In genomic region chr10:96871559-96872160, GRCm38 (mm10) we compare ENCODE assay signal across 18 mouse cellular contexts.
DNase-seq lines count a peak whose midpoint lies in the region; ATAC-seq and TF ChIP-seq lines count a peak whose summit lies in the region.
"Had no signal": no experiment of that assay in that cellular context is flagged by ENCODE, and none has a peak within 500 bp of the region (broad histone marks: within the 10 kb centered on the region; RNA-seq: fewer than 3 reads in every experiment).

No protein-coding gene starts in this region.

- 48% methylated on average over 7 of the region's 7 CpGs for WGBS in lung, adult 2 months

- no peaks in the 10 kb centered on the region for H3K27me3 ChIP-seq in splenic B cell, adult 2 months (ENCODE audit: control insufficient read depth, insufficient read depth, low read length, poor library complexity, severe bottlenecking)
- H3K27me3 ChIP-seq: embryonic facial prominence, embryonic 12.5 days; heart, embryonic 13.5 days; hindbrain, embryonic 12.5 days; liver, embryonic 15.5 days; neural tube, embryonic 13.5 days had no signal

- ATAC-seq in CD4-positive, CD25-positive, alpha-beta regulatory T cell, adult 4 months: peak; percentile 74
- peak; percentile 76 for ATAC-seq in granulocyte monocyte progenitor cell, adult 5-6 weeks (replicated peaks; ENCODE audit: poor library complexity, severe bottlenecking)
- ATAC-seq: forebrain, embryonic 14.5 days had no signal

- no peaks in the 10 kb centered on the region for H3K36me3 ChIP-seq in splenic B cell, adult 2 months (ENCODE audit: control insufficient read depth, insufficient read depth, low read length, poor library complexity, severe bottlenecking)
- H3K36me3 ChIP-seq: embryonic facial prominence, embryonic 12.5 days; heart, embryonic 13.5 days; hindbrain, embryonic 12.5 days; liver, embryonic 15.5 days; neural tube, embryonic 13.5 days had no signal

- TF ChIP-seq CTCF in lung, adult 2 months (IDR thresholded peaks at IDR 0.05; ENCODE audit: insufficient read depth, low read length): no peak

- TF ChIP-seq POLR2A in lung, adult 2 months (IDR thresholded peaks at IDR 0.05; ENCODE audit: borderline replicate concordance, extremely low read depth, low read depth, low read length): no peak

- peaks cover 3% of the 10 kb centered on the region for H3K4me1 ChIP-seq in lung, adult 2 months (ENCODE audit: control insufficient read depth, insufficient read depth, low read length)
- H3K4me1 ChIP-seq: embryonic facial prominence, embryonic 12.5 days; hindbrain, embryonic 12.5 days; liver, embryonic 15.5 days; neural tube, embryonic 13.5 days had no signal

- DNase-seq in lung, postnatal 36 days: peak; percentile 26
- no peak for DNase-seq in lung, adult 2 months
- peak; percentile 8 for DNase-seq in splenic B cell, adult 2 months (ENCODE audit: low read depth, low spot score)
- no peak for DNase-seq in spleen, adult 12 weeks (ENCODE audit: low spot score)
- DNase-seq in yolk sac, embryonic 10.5 days (ENCODE audit: low spot score): no peak
- DNase-seq: cerebellum, postnatal 10 days; gastrocnemius, postnatal 14 days; kidney, adult 8-10 months; left cerebral cortex, postnatal 4 days; spleen, adult 18-20 months had no signal

- H3K4me3 ChIP-seq in lung, adult 2 months (replicated peaks; ENCODE audit: extremely low read depth, low read depth, low read length): no peak overlapping the region
- H3K4me3 ChIP-seq: embryonic facial prominence, embryonic 12.5 days; heart, embryonic 13.5 days; hindbrain, embryonic 12.5 days; liver, embryonic 15.5 days; neural tube, embryonic 13.5 days had no signal

Comparison
In these comparisons a context has a peak if more than half of its experiments do, and no peak if none do; other contexts are left out.
1. DNase-seq: peak in lung, postnatal 36 days (single experiment) and splenic B cell, adult 2 months (single experiment); none in lung, adult 2 months (single experiment), spleen, adult 12 weeks (single experiment) and yolk sac, embryonic 10.5 days (single experiment).